Mouse (Mus musculus) left cerebral cortex, adult 18-20 months (tissue): ENCODE measurements around the gene Rnf220. TPM values are rescaled to one million over a fixed set of nuclear protein-coding genes. Genes with fewer than 3 reads are reported as not detected.

Experiments used
- DNase-seq, 2 experiments: peaks; one replicate each; pipeline ENCODE4 v3.0.0; 2021 to 2022; ENCODE audit warnings: low spot score in 2 of 2, mixed read lengths in 1 of 2
- total RNA-seq, 2 experiments: library from RNA; stranded (reverse); gene quantifications; 2 replicates each; pipeline ENCODE4 v1.2.3; 2021

The Rnf220 gene
- total RNA-seq, 2 experiments from 2014 or later = 208 to 211 TPM

GRCm38 (mm10) chr4:117309427-117309826 is 187.4 kb downstream of the Rnf220 start:
- no peak for DNase-seq

GRCm38 (mm10) chr4:117307270-117307669 is 189.6 kb downstream of the Rnf220 start:
- DNase-seq = no peak

- no peak for DNase-seq
Observed at GRCm38 (mm10) chr4:117305461-117305860, 191.4 kb downstream of the Rnf220 start.

- DNase-seq = no peak
Observed at GRCm38 (mm10) chr4:117304239-117305025, 192.4 kb downstream of the Rnf220 start.

- no peak for DNase-seq
Observed at GRCm38 (mm10) chr4:117303581-117304238, 193.1 kb downstream of the Rnf220 start.

- no peak for DNase-seq
Observed at GRCm38 (mm10) chr4:117302027-117302806, 194.6 kb downstream of the Rnf220 start.

GRCm38 (mm10) chr4:117299921-117300320 is 196.9 kb downstream of the Rnf220 start:
- DNase-seq = no peak

- no peak for DNase-seq
Observed at GRCm38 (mm10) chr4:117297819-117298218, 199.0 kb downstream of the Rnf220 start.

- DNase-seq = no peak
Observed at GRCm38 (mm10) chr4:117296849-117297593, 199.8 kb downstream of the Rnf220 start.

- DNase-seq = no peak
Observed at GRCm38 (mm10) chr4:117291696-117292095, 205.2 kb downstream of the Rnf220 start.

GRCm38 (mm10) chr4:117288927-117289801 is 207.7 kb downstream of the Rnf220 start:
- peak; percentile 73 to 77 for DNase-seq

- no peak for DNase-seq
Observed at GRCm38 (mm10) chr4:117288277-117288926, 208.4 kb downstream of the Rnf220 start.

- DNase-seq = no peak
Observed at GRCm38 (mm10) chr4:117284363-117284762, 212.5 kb downstream of the Rnf220 start.

- DNase-seq = no peak
Observed at GRCm38 (mm10) chr4:117283271-117284191, 213.3 kb downstream of the Rnf220 start.

- DNase-seq = no peak
Observed at GRCm38 (mm10) chr4:117281090-117281845, 215.6 kb downstream of the Rnf220 start.

- DNase-seq = no peak
Observed at GRCm38 (mm10) chr4:117280397-117280930, 216.4 kb downstream of the Rnf220 start.

- DNase-seq = no peak
Observed at GRCm38 (mm10) chr4:117279253-117279642, 217.6 kb downstream of the Rnf220 start.
